Mouse (Mus musculus) forebrain, embryonic 16.5 days (tissue): Measurements from ENCODE around the gene Mtmr6. TPM values are rescaled to one million over a fixed set of nuclear protein-coding genes. Genes with fewer than 3 reads are reported as not detected.

Experiments used
- ATAC-seq: fragments of 200-750 bp; cut with Nextera tagmentation; 2 replicates; pipeline ENCODE4 v1.8.0; 2017; ENCODE audit warnings: mild to moderate bottlenecking, moderate library complexity
- H3K27ac ChIP-seq: fragments of 300-500 bp; sonication (generic); 2 replicates; pipeline ENCODE4 v1.5.1; 2014; ENCODE audit warnings: low read length, control low read depth
- H3K27me3 ChIP-seq: fragments of 300-500 bp; sonication (generic); replicated peaks from 2 replicates; pipeline ENCODE4 v1.6.1; 2014; ENCODE audit warnings: low read length; ENCODE audit not compliant: control insufficient read depth, insufficient read depth
- H3K36me3 ChIP-seq: fragments of 300-500 bp; sonication (generic); 2 replicates; pipeline ENCODE4 v1.6.1; 2014; ENCODE audit not compliant: control insufficient read depth, insufficient read depth
- H3K4me1 ChIP-seq: fragments of 300-500 bp; sonication (generic); replicated peaks from 2 replicates; pipeline ENCODE4 v1.6.1; 2014; ENCODE audit warnings: low read length; ENCODE audit not compliant: control insufficient read depth, insufficient read depth
- H3K4me2 ChIP-seq: fragments of 300-500 bp; sonication (generic); 2 replicates; pipeline ENCODE4 v1.6.1; 2014; ENCODE audit warnings: mild to moderate bottlenecking, low read length, control low read depth
- H3K4me3 ChIP-seq: fragments of 300-500 bp; sonication (generic); replicated peaks from 2 replicates; pipeline ENCODE4 v1.5.1; 2014; ENCODE audit warnings: mild to moderate bottlenecking, low read length, control low read depth
- H3K9ac ChIP-seq: fragments of 300-500 bp; sonication (generic); replicated peaks from 2 replicates; pipeline ENCODE4 v1.6.1; 2014; ENCODE audit warnings: low read depth, low read length, control low read depth
- H3K9me3 ChIP-seq: fragments of 300-500 bp; sonication (generic); 2 replicates; pipeline ENCODE4 v1.6.1; 2016; ENCODE audit warnings: low read length; ENCODE audit not compliant: control insufficient read depth
- WGBS: fragments of 180-500 bp; shearing (Covaris S2); extraction: QIAGEN DNeasy Blood & Tissue Kit; methylation state at CpG from one replicate; pipeline ENCODE4 v1.1.7; 2014; 5-methylcytosine and 5-hydroxymethylcytosine counted together
- polyA plus RNA-seq: library from polyadenylated mRNA; unstranded; fragments of >200 nt; fragmentation: Nextera tagmentation; extraction: Ambion mirVana; gene quantifications from 2 replicates; pipeline ENCODE4 v1.2.1, GENCODE M21; 2015

Gene Mtmr6
- polyA plus RNA-seq, 1 experiment from 2014 or later: 73.2 TPM

- Histone ChIP-seq H3K36me3 (no peaks in the 10 kb centered on the region), H3K27me3 (no peaks in the 10 kb centered on the region), H3K4me2 (peak overlapping the region; percentile 80), H3K4me1 (peaks cover 22% of the 10 kb centered on the region), H3K9me3 (no peaks in the 10 kb centered on the region), H3K4me3 (peak overlapping the region; percentile 97), H3K27ac (peak overlapping the region; percentile 89), H3K9ac (peak overlapping the region; percentile 87)
- no peak for ATAC-seq
- WGBS: 16% methylated on average over 15 of the region's 15 CpGs
Observed at GRCm38 (mm10) chr14:60252004-60253000, 12.7 kb upstream of the Mtmr6 start.

- 91% methylated on average over 3 of the region's 3 CpGs for WGBS
- ATAC-seq: no peak
- Histone ChIP-seq H3K4me1 (peaks cover 22% of the 10 kb centered on the region), H3K4me3 (no peak overlapping the region), H3K4me2 (no peak overlapping the region), H3K9me3 (no peaks in the 10 kb centered on the region), H3K27me3 (no peaks in the 10 kb centered on the region), H3K9ac (no peak overlapping the region), H3K27ac (no peak overlapping the region), H3K36me3 (no peaks in the 10 kb centered on the region)
Observed at GRCm38 (mm10) chr14:60253466-60253865, 11.6 kb upstream of the Mtmr6 start.

- Histone ChIP-seq H3K4me3 (no peak overlapping the region), H3K27ac (no peak overlapping the region), H3K4me2 (no peak overlapping the region), H3K4me1 (peaks cover 13% of the 10 kb centered on the region), H3K27me3 (no peaks in the 10 kb centered on the region), H3K9ac (no peak overlapping the region), H3K9me3 (no peaks in the 10 kb centered on the region), H3K36me3 (no peaks in the 10 kb centered on the region)
- no peak for ATAC-seq
Observed at GRCm38 (mm10) chr14:60254774-60255173, 10.3 kb upstream of the Mtmr6 start.

- Histone ChIP-seq H3K9ac (no peak overlapping the region), H3K27ac (no peak overlapping the region), H3K9me3 (no peaks in the 10 kb centered on the region), H3K4me1 (peaks cover 6% of the 10 kb centered on the region), H3K4me2 (no peak overlapping the region), H3K4me3 (no peak overlapping the region), H3K36me3 (no peaks in the 10 kb centered on the region), H3K27me3 (no peaks in the 10 kb centered on the region)
- no peak for ATAC-seq
- 33% methylated on average over 3 of the region's 3 CpGs for WGBS
Observed at GRCm38 (mm10) chr14:60256356-60256755, 8.7 kb upstream of the Mtmr6 start.

GRCm38 (mm10) chr14:60257101-60257500, 7.9 kb upstream of the Mtmr6 start:
- Histone ChIP-seq H3K36me3 (no peaks in the 10 kb centered on the region), H3K27me3 (no peaks in the 10 kb centered on the region), H3K9ac (no peak overlapping the region), H3K27ac (no peak overlapping the region), H3K4me3 (no peak overlapping the region), H3K4me1 (peaks cover 5% of the 10 kb centered on the region), H3K4me2 (no peak overlapping the region), H3K9me3 (no peaks in the 10 kb centered on the region)
- WGBS: 81% methylated on average over 4 of the region's 4 CpGs
- ATAC-seq: no peak

GRCm38 (mm10) chr14:60257851-60258250, 7.2 kb upstream of the Mtmr6 start:
- no peak for ATAC-seq
- 79% methylated on average over 1 of the region's 1 CpGs for WGBS
- H3K4me2 ChIP-seq: no peak overlapping the region
- H3K9ac ChIP-seq: no peak overlapping the region
- H3K27ac ChIP-seq: no peak overlapping the region
- H3K27me3 ChIP-seq: no peaks in the 10 kb centered on the region
- no peaks in the 10 kb centered on the region for H3K4me1 ChIP-seq
- H3K4me3 ChIP-seq: no peak overlapping the region
- H3K9me3 ChIP-seq: no peaks in the 10 kb centered on the region
- no peaks in the 10 kb centered on the region for H3K36me3 ChIP-seq

GRCm38 (mm10) chr14:60262316-60262715, 2.7 kb upstream of the Mtmr6 start:
- no peaks in the 10 kb centered on the region for H3K36me3 ChIP-seq
- no peak overlapping the region for H3K4me3 ChIP-seq
- H3K9me3 ChIP-seq: no peaks in the 10 kb centered on the region
- WGBS: 77% methylated on average over 7 of the region's 7 CpGs
- H3K27ac ChIP-seq: no peak overlapping the region
- no peak overlapping the region for H3K4me2 ChIP-seq
- no peak for ATAC-seq
- H3K4me1 ChIP-seq: peaks cover 13% of the 10 kb centered on the region
- no peak overlapping the region for H3K9ac ChIP-seq
- H3K27me3 ChIP-seq: no peaks in the 10 kb centered on the region

GRCm38 (mm10) chr14:60269333-60269732, 4.3 kb downstream of the Mtmr6 start:
- 92% methylated on average over 6 of the region's 6 CpGs for WGBS

GRCm38 (mm10) chr14:60273346-60273745, 8.3 kb downstream of the Mtmr6 start:
- no peak overlapping the region for H3K4me3 ChIP-seq
- H3K36me3 ChIP-seq: 0 out of 2 replicates have a peak, but pooled peaks cover 4% of the 10 kb centered on the region
- WGBS: 86% methylated on average over 6 of the region's 6 CpGs
- no peaks in the 10 kb centered on the region for H3K27me3 ChIP-seq
- H3K9ac ChIP-seq: no peak overlapping the region
- no peaks in the 10 kb centered on the region for H3K4me1 ChIP-seq
- no peaks in the 10 kb centered on the region for H3K9me3 ChIP-seq
- no peak for ATAC-seq
- 0 out of 2 replicates have a peak overlapping the region, but pooled peaks have one; percentile 33 for H3K27ac ChIP-seq
- no peak overlapping the region for H3K4me2 ChIP-seq

More at GRCm38 (mm10) chr14:60269333-60269732, 4.3 kb downstream of the Mtmr6 start:
- H3K9me3 ChIP-seq: no peaks in the 10 kb centered on the region
- H3K9ac ChIP-seq: no peak overlapping the region
- H3K36me3 ChIP-seq: no peaks in the 10 kb centered on the region
- H3K4me1 ChIP-seq: peaks cover 13% of the 10 kb centered on the region
- H3K4me2 ChIP-seq: no peak overlapping the region
- H3K27ac ChIP-seq: no peak overlapping the region
- H3K4me3 ChIP-seq: no peak overlapping the region
- H3K27me3 ChIP-seq: no peaks in the 10 kb centered on the region
- ATAC-seq: no peak
